Mouse (Mus musculus) embryonic facial prominence, embryonic 12.5 days (tissue): ENCODE results near the gene Ifitm5. TPM values are rescaled to one million over a fixed set of nuclear protein-coding genes. Genes with fewer than 3 reads are reported as not detected.

ENCODE experiments used
- ATAC-seq: fragments of 200-750 bp; cut with Nextera tagmentation; 2 replicates; pipeline ENCODE4 v1.8.0; 2017; ENCODE audit not compliant: insufficient number of reproducible peaks, insufficient read depth, low FRiP score, low TSS enrichment
- H3K27ac ChIP-seq: fragments of 300-500 bp; sonication (generic); 2 replicates; pipeline ENCODE4 v1.5.1; 2016; ENCODE audit warnings: mild to moderate bottlenecking
- H3K27me3 ChIP-seq: fragments of 300-500 bp; sonication (generic); 2 replicates; pipeline ENCODE4 v1.6.1; 2016; ENCODE audit warnings: mild to moderate bottlenecking, moderate library complexity
- H3K36me3 ChIP-seq: fragments of 300-500 bp; sonication (generic); 2 replicates; pipeline ENCODE4 v1.6.1; 2016; ENCODE audit warnings: mild to moderate bottlenecking
- H3K4me1 ChIP-seq: fragments of 300-500 bp; sonication (generic); 2 replicates; pipeline ENCODE4 v1.6.1; 2016
- H3K4me2 ChIP-seq: fragments of 300-500 bp; sonication (generic); replicated peaks from 2 replicates; pipeline ENCODE4 v1.6.1; 2016; ENCODE audit warnings: mild to moderate bottlenecking, moderate library complexity
- H3K4me3 ChIP-seq: fragments of 300-500 bp; sonication (generic); 2 replicates; pipeline ENCODE4 v1.5.1; 2016; ENCODE audit warnings: mild to moderate bottlenecking
- H3K9ac ChIP-seq: fragments of 300-500 bp; sonication (generic); 2 replicates; pipeline ENCODE4 v1.6.1; 2016; ENCODE audit warnings: mild to moderate bottlenecking, moderate library complexity
- H3K9me3 ChIP-seq: fragments of 300-500 bp; sonication (generic); 2 replicates; pipeline ENCODE4 v1.6.1; 2016; ENCODE audit warnings: mild to moderate bottlenecking, moderate library complexity
- WGBS: fragments of 180-500 bp; shearing (Covaris S2); methylation state at CpG from one replicate; pipeline ENCODE4 v1.1.7; 2016; 5-methylcytosine and 5-hydroxymethylcytosine counted together
- polyA plus RNA-seq: library from polyadenylated mRNA; unstranded; fragments of >200 nt; fragmentation: Nextera tagmentation; extraction: Ambion mirVana; gene quantifications from 2 replicates; pipeline ENCODE4 v1.2.1, GENCODE M21; 2016

Ifitm5 gene
- polyA plus RNA-seq, 1 experiment from 2014 or later = 4.5 TPM

DNA sequence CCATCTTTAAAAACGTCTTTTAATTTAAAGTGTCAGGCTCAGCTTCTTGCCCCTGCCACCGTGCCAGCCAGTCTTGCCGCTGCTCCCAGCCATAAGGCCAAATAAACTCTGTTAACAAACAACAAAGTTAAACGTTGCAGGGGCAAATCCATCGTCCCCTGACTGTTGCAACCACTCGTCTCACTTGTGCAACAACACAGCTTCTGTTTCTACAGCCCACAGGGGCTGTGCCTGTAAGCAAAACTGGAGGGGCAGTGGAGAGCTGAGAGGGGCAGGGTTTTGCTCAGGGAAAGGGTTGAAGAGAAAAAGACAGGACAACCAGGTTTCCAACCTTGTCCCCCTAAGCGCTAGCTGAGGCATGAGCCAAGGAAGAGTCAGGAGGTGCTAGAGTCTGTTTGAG, 41.9 kb downstream of the Ifitm5 start:
- Histone ChIP-seq H3K9ac (no peak overlapping the region), H3K27ac (no peak overlapping the region), H3K4me3 (peak overlapping the region; percentile 41; the same call in 1 of the 2 replicates), H3K4me2 (peak overlapping the region; percentile 71), H3K4me1 (no peaks in the 10 kb centered on the region; the same call in 1 of the 2 replicates), H3K9me3 (no peaks in the 10 kb centered on the region), H3K27me3 (no peaks in the 10 kb centered on the region), H3K36me3 (no peaks in the 10 kb centered on the region)
- ATAC-seq = no peak
- 44% methylated on average over 7 of the region's 7 CpGs for WGBS

DNA sequence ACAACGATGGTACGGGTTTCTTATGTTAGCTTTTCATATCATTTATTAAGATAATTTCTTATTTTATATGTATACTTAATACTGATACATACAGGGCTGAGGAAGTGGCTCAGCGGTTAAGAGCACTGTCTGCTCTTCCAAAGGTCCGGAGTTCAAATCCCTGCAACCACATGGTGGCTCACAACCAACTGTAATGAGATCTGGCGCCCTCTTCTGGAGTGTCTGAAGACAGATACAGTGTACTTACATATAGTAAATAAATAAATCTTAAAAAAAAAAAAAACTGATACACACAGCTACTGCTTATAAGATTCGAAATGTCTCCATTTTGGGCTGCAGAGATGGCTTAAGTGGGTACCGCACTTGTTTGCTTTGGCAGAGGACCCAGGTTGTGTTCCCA, 42.4 kb downstream of the Ifitm5 start:
- H3K27ac ChIP-seq = no peak overlapping the region
- H3K4me2 ChIP-seq = no peak overlapping the region

GRCm38 (mm10) chr7:140907131-140907530, 43.0 kb downstream of the Ifitm5 start:
- no peaks in the 10 kb centered on the region for H3K9me3 ChIP-seq
- ATAC-seq = no peak
- no peak overlapping the region for H3K4me3 ChIP-seq
- no peak overlapping the region for H3K27ac ChIP-seq
- H3K36me3 ChIP-seq = no peaks in the 10 kb centered on the region
- no peak overlapping the region for H3K4me2 ChIP-seq
- WGBS = 81% methylated on average over 13 of the region's 13 CpGs
- no peaks in the 10 kb centered on the region; the same call in 1 of the 2 replicates for H3K4me1 ChIP-seq
- H3K9ac ChIP-seq = no peak overlapping the region
- H3K27me3 ChIP-seq = no peaks in the 10 kb centered on the region

More for the DNA sequence above, 42.4 kb downstream of the Ifitm5 start:
- Histone ChIP-seq H3K27me3 (no peaks in the 10 kb centered on the region), H3K36me3 (no peaks in the 10 kb centered on the region), H3K9ac (no peak overlapping the region), H3K9me3 (no peaks in the 10 kb centered on the region), H3K4me1 (no peaks in the 10 kb centered on the region; the same call in 1 of the 2 replicates), H3K4me3 (no peak overlapping the region)
- ATAC-seq = no peak
- WGBS = 85% methylated on average over 7 of the region's 7 CpGs

DNA sequence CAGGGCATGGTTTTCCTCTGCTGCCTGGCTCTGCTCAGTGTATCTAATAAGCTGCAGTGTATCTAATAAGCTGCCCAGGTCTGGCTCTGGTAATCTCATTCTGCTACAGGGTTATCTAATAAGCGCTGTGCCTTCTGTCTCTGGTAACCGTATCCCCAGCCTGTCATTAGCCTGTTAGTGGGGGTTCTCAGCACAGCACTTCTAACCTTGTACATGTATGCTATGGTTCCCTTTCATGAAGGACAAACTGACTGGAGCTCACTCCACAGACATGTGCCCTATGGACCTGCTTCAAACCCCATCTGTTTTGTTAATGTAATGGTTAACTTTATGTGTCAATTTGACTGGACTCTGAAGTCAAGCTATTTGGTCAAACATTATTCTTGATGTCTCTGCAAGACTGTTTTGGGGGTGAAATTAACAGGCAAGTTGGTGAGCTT, 44.4 kb downstream of the Ifitm5 start:
- no peak overlapping the region for H3K4me3 ChIP-seq
- WGBS = 71% methylated on average over 2 of the region's 2 CpGs
- peaks cover 4% of the 10 kb centered on the region for H3K4me1 ChIP-seq
- H3K27me3 ChIP-seq = no peaks in the 10 kb centered on the region
- peaks cover 2% of the 10 kb centered on the region; the same call in 1 of the 2 replicates for H3K36me3 ChIP-seq
- ATAC-seq = no peak
- H3K4me2 ChIP-seq = no peak overlapping the region
- no peaks in the 10 kb centered on the region for H3K9me3 ChIP-seq
- H3K9ac ChIP-seq = no peak overlapping the region
- no peak overlapping the region for H3K27ac ChIP-seq

GRCm38 (mm10) chr7:140903212-140903611, 46.9 kb downstream of the Ifitm5 start:
- Histone ChIP-seq H3K4me3 (no peak overlapping the region), H3K4me2 (no peak overlapping the region), H3K36me3 (peaks cover 20% of the 10 kb centered on the region), H3K9ac (no peak overlapping the region), H3K9me3 (no peaks in the 10 kb centered on the region), H3K27ac (no peak overlapping the region), H3K4me1 (peaks cover 4% of the 10 kb centered on the region), H3K27me3 (no peaks in the 10 kb centered on the region)
- ATAC-seq = no peak
- WGBS = 22% methylated on average over 13 of the region's 13 CpGs

GRCm38 (mm10) chr7:140902036-140902875, 47.8 kb downstream of the Ifitm5 start:
- H3K4me1 ChIP-seq = peaks cover 4% of the 10 kb centered on the region; the same call in 1 of the 2 replicates
- WGBS = 52% methylated on average over 15 of the region's 15 CpGs
- H3K4me3 ChIP-seq = no peak overlapping the region
- ATAC-seq = no peak
- no peaks in the 10 kb centered on the region for H3K9me3 ChIP-seq
- no peak overlapping the region for H3K4me2 ChIP-seq
- H3K36me3 ChIP-seq = peaks cover 29% of the 10 kb centered on the region
- H3K27ac ChIP-seq = no peak overlapping the region
- 0 out of 2 replicates have a peak overlapping the region, but pooled peaks have one; percentile 2 for H3K9ac ChIP-seq
- no peaks in the 10 kb centered on the region for H3K27me3 ChIP-seq

DNA sequence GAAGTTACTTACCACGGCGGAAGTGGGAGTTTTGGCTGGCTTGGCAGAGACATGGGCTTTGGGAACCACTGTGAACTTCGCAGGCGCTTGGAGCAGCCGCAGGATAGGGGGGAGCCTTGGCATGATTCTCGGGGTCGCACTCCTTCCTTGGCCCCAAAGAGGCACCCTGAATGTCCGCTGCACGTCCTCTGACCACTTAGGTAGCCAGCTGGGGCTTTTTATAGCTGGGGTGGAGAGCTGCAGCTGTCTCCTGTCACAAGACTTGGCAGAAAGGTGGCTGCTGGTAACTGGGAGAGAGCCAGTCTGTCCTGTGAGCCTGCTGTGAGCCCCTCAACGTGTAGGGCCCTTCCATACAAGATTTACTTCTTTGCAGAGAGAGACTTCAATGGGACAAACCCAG, 49.9 kb downstream of the Ifitm5 start, which contains the start of gene Cox8b:
TSS of gene Cox8b (minus strand) at position 227 of the 400 bp plus-strand sequence.
- H3K4me1 ChIP-seq = peaks cover 4% of the 10 kb centered on the region; the same call in 1 of the 2 replicates
- WGBS = 80% methylated on average over 10 of the region's 10 CpGs
- no peaks in the 10 kb centered on the region for H3K27me3 ChIP-seq
- H3K4me2 ChIP-seq = no peak within 1 kb of the TSS
- H3K9me3 ChIP-seq = no peaks in the 10 kb centered on the region
- no peak for ATAC-seq
- H3K27ac ChIP-seq = no peak within 1 kb of the TSS
- no peak within 1 kb of the TSS for H3K9ac ChIP-seq
- no peak within 1 kb of the TSS for H3K4me3 ChIP-seq
- H3K36me3 ChIP-seq = peaks cover 48% of the 10 kb centered on the region

DNA sequence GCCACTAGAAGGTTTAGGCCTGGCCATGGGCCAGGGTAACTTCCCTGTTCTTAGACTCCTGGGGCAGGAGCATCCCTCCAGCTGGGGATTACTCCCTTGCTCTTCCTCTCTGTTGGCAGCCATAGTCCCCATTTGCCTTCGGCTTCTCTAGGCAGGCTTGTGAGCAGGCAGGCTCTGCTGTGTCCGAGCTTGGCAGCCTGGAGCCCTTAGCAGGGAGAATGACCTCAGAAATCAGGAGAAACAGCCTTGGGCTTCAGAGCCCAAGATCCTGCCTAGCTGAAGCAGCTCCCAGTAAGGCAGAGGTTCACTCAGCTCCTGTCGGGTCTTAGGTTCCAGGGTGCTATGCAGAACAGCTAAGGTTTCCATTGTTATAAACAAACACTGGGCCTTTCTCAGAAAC, 51.0 kb downstream of the Ifitm5 start:
- Histone ChIP-seq H3K4me2 (no peak overlapping the region), H3K4me3 (no peak overlapping the region), H3K4me1 (peaks cover 4% of the 10 kb centered on the region; the same call in 1 of the 2 replicates), H3K27me3 (no peaks in the 10 kb centered on the region), H3K36me3 (peaks cover 56% of the 10 kb centered on the region), H3K9ac (no peak overlapping the region), H3K27ac (no peak overlapping the region), H3K9me3 (no peaks in the 10 kb centered on the region)
- ATAC-seq = no peak
- WGBS = 71% methylated on average over 3 of the region's 3 CpGs

Other genes starting within 250 kb of the Ifitm5 start
- gene Cyp2e1, start 186.6 kb downstream of the Ifitm5 start, polyA plus RNA-seq = not detected in 2 replicates
- 0.14 and 0.33 TPM in 2 replicates for gene Syce1, start 162.4 kb downstream of the Ifitm5 start, polyA plus RNA-seq
- 3.7 and 4.2 TPM in 2 replicates for gene Zfp941, start 128.1 kb downstream of the Ifitm5 start, polyA plus RNA-seq
- 2.1 and 2.6 TPM in 2 replicates for gene Urah, start 115.3 kb downstream of the Ifitm5 start, polyA plus RNA-seq
- gene Scgb1c1, start 104.7 kb downstream of the Ifitm5 start, polyA plus RNA-seq = not detected in 2 replicates
- not detected in 2 replicates for gene Odf3, start 102.5 kb downstream of the Ifitm5 start, polyA plus RNA-seq
- not detected in 2 replicates for gene Gm45785, start 94.0 kb downstream of the Ifitm5 start, polyA plus RNA-seq
- gene Ric8a, start 93.3 kb downstream of the Ifitm5 start, polyA plus RNA-seq = 69.2 and 76.6 TPM in 2 replicates
- gene Bet1l, start 92.7 kb downstream of the Ifitm5 start, polyA plus RNA-seq = 36.0 and 44.3 TPM in 2 replicates
- 274 and 291 TPM in 2 replicates for gene Psmd13, start 68.3 kb downstream of the Ifitm5 start, polyA plus RNA-seq
- gene Sirt3, start 68.0 kb downstream of the Ifitm5 start, polyA plus RNA-seq = 25.3 and 26.1 TPM in 2 replicates
- gene Cox8b, start 49.8 kb downstream of the Ifitm5 start, polyA plus RNA-seq = 2.4 TPM in 2 replicates
- gene Nlrp6, start 29.4 kb downstream of the Ifitm5 start, polyA plus RNA-seq = 0.13 and 0.23 TPM in 2 replicates
- gene Pgghg, start 8.9 kb downstream of the Ifitm5 start, polyA plus RNA-seq = 23.0 and 24.4 TPM in 2 replicates
- 0.65 TPM in 1 of 2 replicates, not detected in the other for gene Gm45717, start 5.6 kb upstream of the Ifitm5 start, polyA plus RNA-seq
- gene Ifitm2, start 5.7 kb upstream of the Ifitm5 start, polyA plus RNA-seq = 864 and 899 TPM in 2 replicates
- gene Ifitm1, start 16.9 kb upstream of the Ifitm5 start, polyA plus RNA-seq = 35.5 and 37.6 TPM in 2 replicates
- 48.0 and 52.4 TPM in 2 replicates for gene Ifitm3, start 60.5 kb upstream of the Ifitm5 start, polyA plus RNA-seq
- 0.43 TPM in 1 of 2 replicates, not detected in the other for gene Ifitm6, start 67.6 kb upstream of the Ifitm5 start, polyA plus RNA-seq
- gene Gm17387, start 78.8 kb upstream of the Ifitm5 start, polyA plus RNA-seq = not detected in 2 replicates
- gene B4galnt4, start 110.8 kb upstream of the Ifitm5 start, polyA plus RNA-seq = 35.2 and 39.2 TPM in 2 replicates
- gene Pkp3, start 127.9 kb upstream of the Ifitm5 start, polyA plus RNA-seq = 13.3 and 16.2 TPM in 2 replicates
- gene Sigirr, start 150.3 kb upstream of the Ifitm5 start, polyA plus RNA-seq = 1.9 and 3.0 TPM in 2 replicates
- 2.2 and 2.5 TPM in 2 replicates for gene Ano9, start 167.5 kb upstream of the Ifitm5 start, polyA plus RNA-seq
- 82.2 and 84.7 TPM in 2 replicates for gene Ptdss2, start 172.1 kb upstream of the Ifitm5 start, polyA plus RNA-seq
- gene Rnh1, start 222.6 kb upstream of the Ifitm5 start, polyA plus RNA-seq = 87.9 and 88.1 TPM in 2 replicates
- gene Hras, start 243.7 kb upstream of the Ifitm5 start, polyA plus RNA-seq = 91.0 and 111 TPM in 2 replicates
- 12.1 and 13.4 TPM in 2 replicates for gene Lrrc56, start 243.9 kb upstream of the Ifitm5 start, polyA plus RNA-seq